Mouse (Mus musculus) cerebellum, adult (tissue): ENCODE data around the gene Map10.

ENCODE experiments used
- ATAC-seq: cut with Nextera tagmentation; 2 replicates; pipeline ENCODE4 v1.9.2; 2017; ENCODE audit warnings: mild to moderate bottlenecking, moderate library complexity, mixed read lengths; ENCODE audit not compliant: insufficient number of reproducible peaks, low FRiP score, low TSS enrichment

Map10 gene

GRCm38 (mm10) chr8:125669700-125670195 lies at the start of gene Map10:
Gene Map10, plus strand, starts transcription at chr8:125669818.
- peak; percentile 75 for ATAC-seq

GRCm38 (mm10) chr8:125620301-125620700 lies 49.3 kb upstream of the Map10 start:
- ATAC-seq = no peak

- ATAC-seq = no peak
Measured at GRCm38 (mm10) chr8:125624287-125624686, 45.3 kb upstream of the Map10 start.

GRCm38 (mm10) chr8:125626381-125626780 lies 43.2 kb upstream of the Map10 start:
- peak; percentile 78 for ATAC-seq

GRCm38 (mm10) chr8:125628834-125629233 lies 40.8 kb upstream of the Map10 start:
- ATAC-seq = no peak

GRCm38 (mm10) chr8:125638411-125639058 lies 31.1 kb upstream of the Map10 start:
- ATAC-seq = no peak

GRCm38 (mm10) chr8:125639631-125640030 lies 30.0 kb upstream of the Map10 start:
- ATAC-seq = no peak

GRCm38 (mm10) chr8:125640766-125641165 lies 28.9 kb upstream of the Map10 start:
- no peak for ATAC-seq

- ATAC-seq = peak; percentile 69
Measured at GRCm38 (mm10) chr8:125641808-125642207, 27.8 kb upstream of the Map10 start.

GRCm38 (mm10) chr8:125645757-125646478 lies 23.7 kb upstream of the Map10 start:
- no peak for ATAC-seq

- no peak for ATAC-seq
Measured at GRCm38 (mm10) chr8:125649447-125649846, 20.2 kb upstream of the Map10 start.

- no peak for ATAC-seq
Measured at GRCm38 (mm10) chr8:125654821-125655220, 14.8 kb upstream of the Map10 start.

- ATAC-seq = no peak
Measured at GRCm38 (mm10) chr8:125658508-125658907, 11.1 kb upstream of the Map10 start.

GRCm38 (mm10) chr8:125658926-125659325 lies 10.7 kb upstream of the Map10 start:
- no peak for ATAC-seq

GRCm38 (mm10) chr8:125660397-125660796 lies 9.2 kb upstream of the Map10 start:
- no peak for ATAC-seq

GRCm38 (mm10) chr8:125661958-125662668 lies 7.5 kb upstream of the Map10 start:
- no peak for ATAC-seq

- no peak for ATAC-seq
Measured at GRCm38 (mm10) chr8:125662669-125663048, 7.0 kb upstream of the Map10 start.

- no peak for ATAC-seq
Measured at GRCm38 (mm10) chr8:125665183-125665875, 4.3 kb upstream of the Map10 start.

GRCm38 (mm10) chr8:125665876-125666186 lies 3.8 kb upstream of the Map10 start:
- ATAC-seq = no peak

- ATAC-seq = no peak
Measured at GRCm38 (mm10) chr8:125666201-125666600, 3.4 kb upstream of the Map10 start.

- ATAC-seq = no peak
Measured at GRCm38 (mm10) chr8:125667248-125667647, 2.4 kb upstream of the Map10 start.
